Comparison of ENCODE assay signal across 15 mouse cellular contexts in the genomic region with DNA sequence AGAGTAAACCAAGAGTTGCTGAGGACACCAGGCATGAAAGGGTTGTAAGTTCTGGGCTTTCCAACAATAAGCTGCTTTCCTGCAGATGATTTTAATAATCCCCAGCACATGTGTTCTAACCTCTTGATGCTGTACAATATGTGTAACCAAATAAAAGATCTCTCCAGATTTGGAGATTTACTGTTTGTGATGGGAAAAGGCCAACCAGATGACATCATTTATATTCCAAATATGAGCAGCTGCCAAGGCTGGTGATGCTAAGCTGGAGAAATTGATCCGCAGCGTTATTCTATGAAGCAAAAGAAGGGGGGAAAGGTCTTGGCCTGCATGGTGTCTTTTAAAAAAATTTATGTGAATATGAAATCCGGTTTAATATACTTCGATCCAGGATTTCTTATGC.
DNase-seq lines count a peak whose midpoint lies in the region.
"Had no signal": no experiment of that assay in that cellular context is flagged by ENCODE, and none has a peak within 500 bp of the region (broad histone marks: within the 10 kb centered on the region; RNA-seq: fewer than 3 reads in every experiment).

No protein-coding gene starts in this region.

- DNase-seq in heart, adult 11 months, result peak; percentile 5
- DNase-seq in heart, adult 9 months (ENCODE audit: low spot score in 2 of 2), result no peak
- peak; percentile 21 for DNase-seq in 3T3-L1 (ENCODE audit: low read depth, low spot score)
- DNase-seq in adipocyte (ENCODE audit: low spot score), result peak; percentile 48
- no peak for DNase-seq in adrenal gland, postnatal 10 days
- DNase-seq in spleen, adult 12 weeks (ENCODE audit: low spot score), result no peak
- DNase-seq: adrenal gland, postnatal 14 days; cerebellum, adult 11 months; cerebellum, adult 2 months; cerebellum, adult 9-11 months; cerebellum, postnatal 25 days; gastrocnemius, postnatal 10 days; gastrocnemius, postnatal 36 days; heart, postnatal 10 days; heart, postnatal 36 days had no signal

Comparison
In these comparisons a context has a peak if more than half of its experiments do, and no peak if none do; other contexts are left out.
1. DNase-seq: peak in heart, adult 11 months (single experiment), 3T3-L1 (single experiment) and adipocyte (single experiment); none in heart, adult 9 months (0 of 2), adrenal gland, postnatal 10 days (single experiment) and spleen, adult 12 weeks (single experiment).